Mouse (Mus musculus) spleen, postnatal 10 days (tissue): ENCODE data around the gene Krtap9-5.

Experiments
- DNase-seq, 2 experiments: peaks; one replicate each; pipeline ENCODE4 v3.0.0; 2021 to 2022; ENCODE audit warnings: low spot score in 2 of 2

Krtap9-5 gene

GRCm38 (mm10) chr11:99948175-99948574 is at the start of gene Krtap9-5:
Gene Krtap9-5 (plus strand): TSS chr11:99948475.
- DNase-seq: no peak

GRCm38 (mm10) chr11:99907620-99908019 is 40.7 kb upstream of the Krtap9-5 start, which contains the start of gene Krtap31-1:
Gene Krtap31-1 (plus strand): TSS chr11:99907920.
- DNase-seq: no peak

- no peak for DNase-seq
These were observed 33.8 kb upstream of the Krtap9-5 start, which contains the start of gene Gm11565 for GRCm38 (mm10) chr11:99914451-99914850. Gene Gm11565 (plus strand): TSS chr11:99914751.

- DNase-seq: no peak
These were observed 12.3 kb upstream of the Krtap9-5 start, which contains the start of gene Krtap31-2 for GRCm38 (mm10) chr11:99935991-99936390. Gene Krtap31-2 (plus strand): TSS chr11:99936291.

- DNase-seq: no peak
These were observed 10.5 kb upstream of the Krtap9-5 start for GRCm38 (mm10) chr11:99937751-99938264.

GRCm38 (mm10) chr11:99964213-99964612 is 15.9 kb downstream of the Krtap9-5 start:
- DNase-seq: no peak

GRCm38 (mm10) chr11:99965961-99966360 is 17.7 kb downstream of the Krtap9-5 start:
- no peak for DNase-seq

GRCm38 (mm10) chr11:99978953-99979352 is 30.7 kb downstream of the Krtap9-5 start, which contains the start of gene Krtap29-1:
Gene Krtap29-1 (minus strand): TSS chr11:99979053.
- no peak for DNase-seq

- DNase-seq: no peak
These were observed 34.5 kb downstream of the Krtap9-5 start for GRCm38 (mm10) chr11:99982731-99983130.

GRCm38 (mm10) chr11:99983442-99983841 is 35.2 kb downstream of the Krtap9-5 start:
- DNase-seq: no peak

GRCm38 (mm10) chr11:99985291-99986092 is 37.2 kb downstream of the Krtap9-5 start:
- DNase-seq: no peak

GRCm38 (mm10) chr11:99986180-99986647 is 37.9 kb downstream of the Krtap9-5 start, which contains the start of gene Krtap16-1:
Gene Krtap16-1 (minus strand): TSS chr11:99986597.
- DNase-seq: no peak

- DNase-seq: no peak
These were observed 40.3 kb downstream of the Krtap9-5 start for GRCm38 (mm10) chr11:99988530-99988929.

GRCm38 (mm10) chr11:99989881-99990405 is 41.7 kb downstream of the Krtap9-5 start:
- no peak for DNase-seq

- no peak for DNase-seq
These were observed 42.3 kb downstream of the Krtap9-5 start for GRCm38 (mm10) chr11:99990571-99990970.

- no peak for DNase-seq
These were observed 45.5 kb downstream of the Krtap9-5 start, which contains the start of gene Krtap17-1 for GRCm38 (mm10) chr11:99993620-99994383. Gene Krtap17-1 (minus strand): TSS chr11:99993994.

- no peak for DNase-seq
These were observed 46.0 kb downstream of the Krtap9-5 start for GRCm38 (mm10) chr11:99994384-99994661.

GRCm38 (mm10) chr11:99999091-99999490 is 50.8 kb downstream of the Krtap9-5 start:
- no peak for DNase-seq
